Mouse (Mus musculus): ENCODE measurements around the gene Tab3.
A peak's percentile ranks its signal among the peaks of the same experiment; 100 is the strongest.

The Tab3 gene

GRCm38 (mm10) chrX:85573532-85574181, at the start of gene Tab3:
Tab3 (plus strand) TSS chrX:85574022.
- peak; percentile 96 for DNase-seq (ENCODE audit: low spot score)

GRCm38 (mm10) chrX:85525545-85525944, 48.3 kb upstream of the Tab3 start:
- no peak for DNase-seq (ENCODE audit: low spot score)

GRCm38 (mm10) chrX:85526263-85527019, 47.4 kb upstream of the Tab3 start:
- no peak for DNase-seq (ENCODE audit: low spot score)

- no peak for DNase-seq (ENCODE audit: low spot score)
Observed at GRCm38 (mm10) chrX:85558931-85559330, 14.9 kb upstream of the Tab3 start.

- no peak for DNase-seq (ENCODE audit: low spot score)
Observed at GRCm38 (mm10) chrX:85566256-85566655, 7.6 kb upstream of the Tab3 start.

GRCm38 (mm10) chrX:85574182-85574541, 340 bp downstream of the Tab3 start:
- peak; percentile 38 for DNase-seq (ENCODE audit: low spot score)

GRCm38 (mm10) chrX:85576310-85576709, 2.5 kb downstream of the Tab3 start:
- no peak for DNase-seq (ENCODE audit: low spot score)

GRCm38 (mm10) chrX:85580768-85581167, 6.9 kb downstream of the Tab3 start:
- no peak for DNase-seq (ENCODE audit: low spot score)

- DNase-seq (ENCODE audit: low spot score): no peak
Observed at GRCm38 (mm10) chrX:85582517-85582916, 8.7 kb downstream of the Tab3 start.

- no peak for DNase-seq (ENCODE audit: low spot score)
Observed at GRCm38 (mm10) chrX:85585575-85585974, 11.8 kb downstream of the Tab3 start.

- DNase-seq (ENCODE audit: low spot score): no peak
Observed at GRCm38 (mm10) chrX:85614701-85615100, 40.9 kb downstream of the Tab3 start.

GRCm38 (mm10) chrX:85646204-85646777, 72.5 kb downstream of the Tab3 start:
- DNase-seq (ENCODE audit: low spot score): no peak

- peak; percentile 4 for DNase-seq (ENCODE audit: low spot score)
Observed at GRCm38 (mm10) chrX:85676808-85677207, 103.0 kb downstream of the Tab3 start.

- DNase-seq (ENCODE audit: low spot score): no peak
Observed at GRCm38 (mm10) chrX:85682125-85682524, 108.3 kb downstream of the Tab3 start.

GRCm38 (mm10) chrX:85683723-85684122, 109.9 kb downstream of the Tab3 start:
- no peak for DNase-seq (ENCODE audit: low spot score)
